Mouse (Mus musculus) lung, adult 18-20 months (tissue): Measurements from ENCODE around the gene Pcolce2.

Experiments used
- DNase-seq, 2 experiments: peaks; one replicate each; pipeline ENCODE4 v3.0.0; 2022; ENCODE audit warnings: mixed read lengths in 2 of 2

The Pcolce2 gene

DNA sequence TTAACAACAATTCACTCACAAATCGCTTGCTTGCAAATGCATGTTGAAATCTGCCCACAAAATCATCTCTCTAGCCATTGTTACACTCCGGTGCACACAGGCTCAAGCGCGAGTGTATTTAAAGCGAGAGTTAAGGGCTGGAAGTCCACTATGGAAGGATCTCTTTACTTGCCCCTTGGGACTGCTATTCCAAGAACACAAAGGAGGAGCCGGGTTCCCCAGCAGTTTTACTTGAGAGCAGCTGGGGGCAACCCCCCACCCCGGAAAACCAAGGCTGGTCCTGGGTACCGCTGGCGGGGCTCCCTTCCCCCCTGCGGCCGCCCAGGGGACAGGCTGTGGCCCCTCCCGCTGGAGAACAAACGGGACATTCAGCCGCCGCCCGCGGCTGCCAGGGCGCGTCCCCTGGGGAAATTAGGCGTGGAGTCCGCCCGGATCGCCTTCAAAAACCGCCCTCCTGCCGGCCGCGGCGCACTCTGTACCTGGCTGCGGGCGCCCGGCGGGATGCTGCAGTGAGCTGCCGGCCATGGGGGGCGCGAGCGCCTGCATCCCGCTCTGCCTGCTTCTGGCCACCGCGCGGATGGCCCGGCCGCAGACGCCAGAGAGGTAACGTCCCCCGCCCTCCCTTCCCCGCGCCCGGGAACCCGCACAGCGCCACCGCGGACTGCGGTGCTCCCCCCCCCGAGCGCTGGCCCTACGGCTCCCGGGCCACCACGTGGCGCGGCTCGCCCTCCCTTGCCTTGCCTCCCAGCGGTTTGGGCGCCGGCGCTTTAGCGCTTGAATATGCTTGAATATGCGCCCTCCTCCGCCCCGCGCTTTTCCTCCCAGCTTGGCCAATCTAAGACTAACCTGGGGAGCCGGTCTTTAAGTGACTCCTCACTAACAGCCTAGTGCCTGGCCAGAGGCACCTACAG lies at the start of gene Pcolce2:
Gene Pcolce2 (plus strand): TSS at position 331 of the 911 bp plus-strand sequence.
- peak in 1 of 2 experiments; percentile 17 for DNase-seq

DNA sequence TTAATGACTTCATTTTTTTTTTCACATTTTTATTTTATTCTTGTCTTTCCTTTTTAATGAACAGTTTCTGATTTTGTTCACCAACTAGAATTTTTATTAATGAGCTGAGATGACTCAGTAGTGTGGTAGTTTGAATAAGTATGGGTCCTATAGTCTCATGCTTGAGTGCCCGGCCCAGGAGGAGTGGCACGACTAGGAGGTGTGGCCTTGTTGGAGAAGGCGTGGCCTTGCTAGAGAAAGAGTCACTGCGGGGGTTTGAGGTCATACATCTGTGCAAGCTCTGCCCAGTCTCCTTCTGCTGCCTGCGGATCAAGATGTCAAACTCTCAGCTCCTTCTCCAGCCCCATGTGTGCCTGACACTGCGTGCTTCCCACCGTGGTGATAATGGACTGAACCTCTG lies 49.3 kb upstream of the Pcolce2 start:
- no peak for DNase-seq

DNA sequence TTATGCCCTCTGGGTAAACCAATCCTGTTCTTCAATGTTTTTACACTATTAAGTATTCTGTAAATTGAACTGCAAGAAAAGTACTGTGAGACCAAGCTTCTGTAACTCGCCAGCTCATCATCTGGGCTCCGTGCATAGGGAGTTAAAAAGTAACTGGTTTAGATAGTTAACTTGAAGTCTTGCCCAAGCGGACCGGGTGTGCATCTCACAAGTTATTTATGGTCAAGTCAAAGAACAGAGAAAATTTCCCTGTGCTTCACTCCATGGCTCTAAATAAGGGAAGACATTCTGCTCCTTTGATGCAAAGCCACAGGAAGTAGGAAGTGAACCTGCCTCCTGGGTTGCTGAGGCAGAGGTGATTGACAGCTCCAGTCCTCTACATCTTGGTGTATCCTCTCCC lies 43.1 kb upstream of the Pcolce2 start:
- DNase-seq: no peak

GRCm38 (mm10) chr9:95597466-95598178 lies 39.8 kb upstream of the Pcolce2 start:
- no peak for DNase-seq

- DNase-seq: no peak
These were observed 39.2 kb upstream of the Pcolce2 start for GRCm38 (mm10) chr9:95598179-95598721.

GRCm38 (mm10) chr9:95599399-95599798 lies 38.0 kb upstream of the Pcolce2 start:
- no peak for DNase-seq

DNA sequence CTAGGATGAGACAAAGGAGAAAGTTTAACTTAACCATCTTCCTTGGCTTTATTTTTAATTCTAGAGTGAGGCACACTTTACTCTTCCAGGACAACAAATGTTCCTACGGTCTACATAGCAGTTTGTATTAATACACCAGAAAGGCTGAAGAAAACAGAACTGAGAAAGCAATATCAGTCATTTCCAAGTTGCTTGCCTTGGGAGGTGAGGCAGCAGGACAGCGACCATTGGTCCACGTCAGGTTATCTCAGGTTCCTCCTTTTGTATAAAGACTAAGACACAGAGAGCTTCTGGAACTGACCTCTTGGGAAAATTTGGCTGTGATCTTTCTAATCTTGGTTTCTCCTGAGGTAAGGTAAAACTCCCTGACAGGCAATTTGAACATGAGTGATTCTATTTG lies 34.6 kb upstream of the Pcolce2 start:
- DNase-seq: no peak

GRCm38 (mm10) chr9:95603316-95603715 lies 34.1 kb upstream of the Pcolce2 start:
- no peak for DNase-seq

GRCm38 (mm10) chr9:95607196-95607595 lies 30.2 kb upstream of the Pcolce2 start:
- DNase-seq: no peak

DNA sequence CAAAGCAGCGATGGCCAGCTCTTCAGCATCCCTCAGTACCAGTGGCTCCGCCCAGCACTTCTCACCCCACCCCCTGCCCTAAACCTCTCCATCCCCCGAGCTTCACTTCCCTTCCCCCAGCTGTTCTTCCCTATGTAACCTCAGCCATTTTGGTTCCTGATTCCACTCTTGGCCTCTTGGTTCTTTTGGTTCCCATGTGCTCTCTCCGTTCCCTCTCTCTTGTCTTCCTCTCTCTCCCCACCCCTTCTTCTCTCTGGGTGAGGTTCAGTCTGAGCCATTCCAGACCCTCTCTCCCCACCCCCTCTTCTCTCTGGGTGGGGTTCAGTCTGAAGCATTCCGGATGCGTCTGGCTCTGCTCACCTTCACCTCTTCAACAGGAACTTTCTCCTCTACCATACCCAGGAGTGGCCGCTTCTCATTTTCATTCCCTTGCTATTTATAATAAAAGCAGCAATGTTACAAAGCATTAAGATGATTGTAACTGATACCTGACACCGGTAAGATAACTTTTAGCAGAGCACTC lies 25.1 kb upstream of the Pcolce2 start:
- DNase-seq: no peak

- DNase-seq: no peak
These were observed 23.8 kb upstream of the Pcolce2 start for GRCm38 (mm10) chr9:95613426-95614127.

- DNase-seq: peak; percentile 41 to 54
These were observed 22.4 kb upstream of the Pcolce2 start for GRCm38 (mm10) chr9:95614861-95615615.

DNA sequence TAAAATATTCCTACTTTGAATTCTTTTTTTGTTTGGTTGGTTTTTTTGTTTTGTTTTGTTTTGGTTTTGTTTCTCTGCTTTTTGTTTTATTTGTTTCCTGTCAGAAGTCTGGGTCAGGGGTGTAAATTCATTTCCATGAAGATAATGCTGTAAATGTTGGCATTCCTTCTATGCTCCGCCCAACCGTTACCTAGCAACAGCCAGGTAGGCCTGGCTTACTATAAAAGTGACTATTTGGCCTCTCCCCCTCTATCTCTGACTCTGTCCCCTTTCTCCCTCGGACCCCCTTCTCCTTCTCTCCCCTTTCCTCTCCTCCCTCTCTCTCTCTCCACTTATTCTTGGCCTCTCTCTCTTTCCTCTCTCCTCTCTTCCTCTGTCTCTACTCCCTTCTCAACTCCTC lies 21.4 kb upstream of the Pcolce2 start:
- DNase-seq: no peak

DNA sequence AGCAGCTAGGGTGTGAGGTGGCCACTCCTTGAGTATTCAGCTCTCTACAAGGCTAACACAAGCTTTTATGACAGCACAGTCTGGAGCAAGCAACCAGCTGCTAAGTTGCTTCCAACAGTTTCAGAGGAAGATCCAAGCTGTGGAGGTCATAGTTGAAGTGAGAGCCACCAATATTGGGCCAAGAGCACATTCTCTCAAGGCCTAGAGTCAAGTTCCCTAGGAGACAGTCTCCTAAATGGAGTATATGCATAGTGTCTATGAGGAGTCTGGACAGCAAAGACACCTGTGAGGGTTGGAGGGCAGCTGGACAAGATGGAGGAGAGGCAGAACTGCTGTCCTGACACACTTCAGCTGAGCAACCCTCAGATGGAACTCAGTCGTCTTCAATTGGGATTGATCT lies 18.8 kb upstream of the Pcolce2 start:
- peak; percentile 28 to 49 for DNase-seq

DNA sequence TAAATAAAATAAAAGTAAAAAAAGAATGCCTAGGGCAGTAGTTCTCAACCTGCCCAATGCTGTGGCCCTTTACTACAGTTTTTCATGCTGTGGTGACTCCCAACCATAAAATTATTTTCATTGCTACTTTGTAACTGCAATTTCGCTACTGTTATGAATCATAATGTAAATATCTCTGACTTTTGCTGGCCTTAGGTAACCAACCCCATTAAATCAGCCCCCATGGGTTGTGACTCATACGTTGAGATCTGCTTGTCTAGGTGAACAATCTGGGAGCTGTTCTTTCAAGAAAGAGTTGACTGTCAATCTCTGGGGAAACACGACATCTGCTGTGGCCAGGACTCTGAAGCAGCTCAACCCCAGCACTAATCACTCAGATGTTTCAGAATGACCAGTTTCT lies 13.3 kb upstream of the Pcolce2 start:
- DNase-seq: no peak

- DNase-seq: no peak
These were observed 8.9 kb upstream of the Pcolce2 start for GRCm38 (mm10) chr9:95628439-95628948.

DNA sequence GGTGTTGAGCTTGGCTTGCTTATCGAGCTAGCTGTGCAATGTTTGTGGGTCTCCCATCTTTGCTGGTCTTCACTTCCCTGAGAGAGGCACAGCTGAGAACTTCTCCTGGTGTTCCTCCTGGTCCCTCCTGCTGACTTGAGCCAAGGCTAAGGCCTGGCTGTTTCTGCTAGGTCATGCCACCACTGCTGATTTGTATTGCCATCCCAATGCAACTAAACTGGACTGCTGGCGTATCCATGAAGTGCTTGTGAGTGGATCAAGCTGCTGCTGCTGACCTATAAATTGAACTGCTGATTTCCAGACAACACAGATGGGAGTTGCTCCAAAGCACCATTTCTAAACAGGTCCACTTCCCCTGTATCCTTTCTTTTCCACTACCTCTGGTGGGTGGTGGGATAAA lies 7.8 kb upstream of the Pcolce2 start:
- peak; percentile 22 to 30 for DNase-seq

DNA sequence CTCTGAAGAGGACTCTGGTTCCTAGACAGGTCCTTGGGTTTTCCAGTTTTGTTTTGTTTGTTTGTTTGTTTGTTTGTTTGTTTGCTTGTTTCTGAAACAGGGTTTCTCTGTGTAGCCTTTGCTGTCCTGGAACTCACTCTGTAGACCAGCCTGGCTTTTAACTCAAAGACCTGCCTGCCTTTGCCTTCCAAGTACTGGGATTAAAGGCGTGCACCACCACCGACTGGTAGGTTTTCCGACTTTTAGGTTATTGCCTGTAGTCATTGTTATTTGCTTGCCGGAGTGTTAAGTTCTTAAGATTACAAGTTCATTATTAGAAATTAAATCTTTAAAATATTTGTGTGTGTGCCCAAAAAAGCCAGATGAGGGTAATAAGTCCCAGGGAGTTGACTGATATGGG lies 1.0 kb upstream of the Pcolce2 start:
- no peak for DNase-seq

GRCm38 (mm10) chr9:95639919-95640318 lies 2.5 kb downstream of the Pcolce2 start:
- DNase-seq: no peak

DNA sequence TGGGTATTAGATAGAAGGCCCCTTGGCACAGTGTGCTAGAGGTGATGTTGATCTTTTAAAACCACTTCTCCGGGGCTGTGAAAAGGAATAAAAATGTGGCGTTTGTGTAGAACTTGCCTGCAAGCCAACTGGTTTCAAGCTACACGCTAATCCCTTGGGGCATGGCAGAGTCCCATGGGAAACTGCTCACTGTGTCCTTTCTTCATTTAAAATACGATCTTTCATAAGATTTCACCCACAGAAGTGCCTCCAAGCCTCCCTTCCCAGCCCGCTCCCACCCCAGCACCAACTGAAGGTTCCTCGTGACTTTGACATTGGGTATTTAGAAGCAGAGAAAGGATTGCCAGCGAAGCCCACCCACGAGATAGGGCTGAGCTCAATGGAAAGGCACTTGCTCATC lies 8.5 kb downstream of the Pcolce2 start:
- no peak for DNase-seq

DNA sequence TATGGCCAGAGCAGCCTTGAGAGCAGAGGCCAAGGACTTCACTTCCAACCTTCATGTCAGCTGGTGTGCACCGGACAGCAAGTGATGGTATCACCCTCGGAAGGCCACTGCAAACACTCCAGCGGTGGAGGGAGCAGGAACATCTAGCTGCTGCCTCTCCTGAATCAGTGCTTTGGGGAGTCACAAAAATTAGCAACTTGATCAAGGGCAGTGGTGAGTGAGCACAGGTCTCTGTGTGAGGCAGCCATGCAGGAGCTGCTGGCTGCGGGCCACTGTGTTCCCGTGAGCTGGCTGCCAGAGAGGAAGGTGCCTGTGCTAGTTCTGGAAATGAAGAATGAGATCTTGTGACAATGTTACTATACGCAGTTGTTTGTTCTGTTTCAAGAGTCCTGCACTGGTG lies 16.0 kb downstream of the Pcolce2 start:
- DNase-seq: no peak

DNA sequence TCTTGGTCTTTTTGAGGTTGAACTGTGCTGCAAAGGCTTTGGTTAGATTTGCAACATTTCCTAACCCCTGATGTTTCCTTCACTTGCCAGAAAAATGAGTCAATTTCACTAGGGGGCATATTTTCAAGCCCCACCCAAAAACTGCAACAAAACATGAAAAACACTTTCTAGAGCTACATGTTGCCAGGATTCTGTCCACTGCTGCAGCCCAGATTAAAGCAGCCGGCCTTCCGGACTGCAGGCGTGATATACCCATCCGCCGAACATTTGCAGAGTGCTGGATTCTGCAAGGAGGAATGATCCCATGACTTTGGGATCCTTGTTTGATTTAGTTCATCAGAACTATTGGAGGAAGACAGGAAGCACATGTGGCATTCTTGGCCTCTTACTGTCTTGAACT lies 17.0 kb downstream of the Pcolce2 start:
- no peak for DNase-seq
